Mouse (Mus musculus): ENCODE results near the gene BC030867. TPM values are rescaled to one million over a fixed set of nuclear protein-coding genes. Genes with fewer than 3 reads are reported as not detected.
A peak's percentile ranks its signal among the peaks of the same experiment; 100 is the strongest.

BC030867 gene
- polyA plus RNA-seq, 1 experiment = 0.65 TPM

DNA sequence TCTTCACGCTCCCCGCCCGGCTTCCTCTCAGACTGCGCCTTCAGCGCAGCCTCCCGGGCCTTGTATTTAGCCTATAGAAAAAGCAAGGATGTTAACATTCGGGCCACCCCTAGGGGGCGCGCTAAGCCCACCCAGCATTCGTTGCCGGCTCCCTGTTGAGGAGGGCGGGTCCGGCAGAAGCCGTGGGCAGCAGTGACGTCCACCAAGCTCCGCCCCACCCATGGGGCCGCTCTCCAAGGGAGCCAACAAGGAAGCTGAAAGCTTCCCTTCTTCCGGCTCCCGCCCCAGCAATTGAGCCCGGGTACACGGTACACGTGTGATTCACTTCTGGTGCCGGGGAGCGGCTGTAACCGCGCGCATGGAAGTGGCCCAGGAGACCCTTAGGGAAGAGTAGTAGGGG is 60.3 kb downstream of the BC030867 start:
- WGBS = 1% methylated on average over 27 of the region's 27 CpGs
- peak overlapping the region; percentile 48 for H3K4me3 ChIP-seq (replicated peaks; ENCODE audit: extremely low read depth, low read depth, low read length)
- H3K4me1 ChIP-seq (ENCODE audit: control insufficient read depth, insufficient read depth, low read length) = peaks cover 17% of the 10 kb centered on the region
- TF ChIP-seq POLR2A (IDR thresholded peaks at IDR 0.05; ENCODE audit: borderline replicate concordance, extremely low read depth, low read depth, low read length) (peak; percentile 51; the same call in 1 of the 2 replicates), CTCF (IDR thresholded peaks at IDR 0.05; ENCODE audit: insufficient read depth, low read length) (peak; percentile 76)
- peak; percentile 96 for DNase-seq

DNA sequence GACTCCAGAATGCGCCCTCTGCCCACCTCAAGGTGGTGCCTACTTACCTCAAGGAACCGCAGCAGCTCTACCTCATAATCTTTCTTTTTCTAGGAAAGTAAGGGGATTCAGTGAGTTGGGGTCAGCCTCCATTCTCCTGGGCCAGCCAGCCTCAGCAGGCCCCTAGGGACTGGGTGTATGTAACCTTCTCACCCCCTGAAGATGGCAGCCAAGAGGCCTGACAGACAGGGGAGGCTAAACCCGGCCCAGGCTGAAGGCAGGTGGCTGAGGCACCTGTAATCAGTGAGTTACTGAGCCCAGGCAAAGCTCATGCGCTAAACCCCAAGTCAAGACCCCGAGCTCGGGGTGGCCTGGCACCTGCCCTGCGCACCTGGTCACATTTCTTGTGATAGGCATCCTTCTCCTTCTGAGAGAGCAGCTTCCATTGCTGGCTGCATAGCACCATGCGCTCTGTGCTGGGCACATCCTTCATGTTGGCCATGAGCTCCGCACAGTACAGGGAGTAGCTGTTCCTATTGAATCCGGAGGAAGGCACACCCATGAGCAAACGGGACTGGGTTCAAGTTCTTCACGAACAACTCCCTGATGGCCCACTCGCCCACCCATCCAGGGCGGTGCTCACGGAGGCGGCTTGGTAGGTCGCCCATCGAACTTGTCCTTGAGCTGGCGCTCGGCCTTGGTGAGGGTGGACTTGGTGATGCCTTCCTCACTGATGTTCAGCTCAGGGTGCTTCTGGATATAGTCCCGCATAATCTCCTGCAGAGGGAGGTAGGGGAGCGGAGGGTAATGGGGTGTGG is 61.3 kb downstream of the BC030867 start:
- no peak for DNase-seq
- H3K4me1 ChIP-seq (ENCODE audit: control insufficient read depth, insufficient read depth, low read length) = peaks cover 17% of the 10 kb centered on the region
- WGBS = 79% methylated on average over 22 of the region's 22 CpGs
- H3K4me3 ChIP-seq (replicated peaks; ENCODE audit: extremely low read depth, low read depth, low read length) = no peak overlapping the region
- TF ChIP-seq POLR2A (IDR thresholded peaks at IDR 0.05; ENCODE audit: borderline replicate concordance, extremely low read depth, low read depth, low read length) (no peak), CTCF (IDR thresholded peaks at IDR 0.05; ENCODE audit: insufficient read depth, low read length) (no peak)

DNA sequence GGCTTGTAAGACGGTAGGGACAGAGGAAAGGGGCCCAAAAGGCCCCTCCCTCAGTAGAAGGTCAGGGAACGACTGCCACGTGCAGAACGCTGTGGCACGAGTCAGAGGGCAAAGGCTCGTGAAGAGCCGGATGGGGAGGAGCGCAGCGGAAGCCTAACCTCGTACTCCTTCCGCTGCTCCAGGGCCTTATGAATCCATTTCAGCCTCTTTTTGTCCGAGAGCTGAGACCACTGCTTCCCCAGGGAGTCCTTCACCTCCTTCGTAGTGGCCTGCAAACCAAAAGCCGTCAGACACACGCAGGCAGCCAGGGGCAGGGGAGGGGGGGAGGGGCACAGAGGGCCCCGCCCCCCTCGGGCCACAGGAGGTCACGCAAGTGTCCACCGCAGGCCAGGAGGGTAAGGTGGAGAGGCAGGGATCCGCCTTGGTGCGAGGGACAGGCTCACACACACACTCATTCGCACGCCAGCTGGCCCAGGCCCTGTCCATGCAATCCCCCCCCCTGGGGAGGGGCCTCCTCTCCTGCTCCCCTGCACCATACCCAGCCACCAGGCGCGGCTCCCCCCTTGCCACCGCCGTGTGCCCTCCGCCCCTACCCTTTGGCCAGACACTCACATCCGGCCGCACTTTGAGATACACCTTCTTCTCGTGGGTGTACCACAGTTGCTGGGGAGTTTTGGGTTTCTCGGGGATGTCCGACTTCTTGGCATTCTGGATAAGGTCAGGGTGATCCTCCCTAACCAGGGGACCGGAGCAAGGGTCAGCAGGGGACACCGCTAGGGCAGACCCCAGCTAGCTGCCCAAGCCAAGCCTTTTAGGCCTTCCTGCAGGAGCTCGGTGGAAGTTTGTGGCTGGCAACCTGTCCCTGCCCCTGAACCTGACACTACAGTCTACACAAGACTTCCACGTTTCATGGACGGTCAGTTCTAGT is 62.4 kb downstream of the BC030867 start:
- no peak for DNase-seq
- Histone ChIP-seq H3K4me1 (ENCODE audit: control insufficient read depth, insufficient read depth, low read length) (peaks cover 17% of the 10 kb centered on the region), H3K4me3 (replicated peaks; ENCODE audit: extremely low read depth, low read depth, low read length) (no peak overlapping the region)
- 55% methylated on average over 36 of the region's 38 CpGs for WGBS
- TF ChIP-seq POLR2A (IDR thresholded peaks at IDR 0.05; ENCODE audit: borderline replicate concordance, extremely low read depth, low read depth, low read length) = peak; percentile 5; the same call in 1 of the 2 replicates
- TF ChIP-seq CTCF (IDR thresholded peaks at IDR 0.05; ENCODE audit: insufficient read depth, low read length) = no peak

DNA sequence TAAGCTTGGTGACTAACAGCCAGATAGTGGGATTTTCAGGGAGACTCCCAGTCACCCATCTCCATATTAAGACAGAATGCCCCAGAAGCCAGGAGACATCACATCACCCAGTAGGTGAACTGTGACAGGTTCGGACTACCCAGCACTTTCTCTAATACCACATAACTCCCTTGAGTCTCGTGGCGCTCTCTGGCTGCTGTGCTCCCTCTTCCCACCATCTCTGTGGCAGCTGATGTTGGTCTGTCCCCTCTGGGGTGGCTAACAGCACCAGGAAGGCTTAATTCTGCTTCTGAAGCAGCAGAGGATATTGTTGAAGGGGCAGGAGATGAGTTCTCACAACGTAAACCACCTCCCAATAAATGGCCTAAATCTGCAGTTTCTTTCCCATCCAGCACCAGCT is 63.3 kb downstream of the BC030867 start:
- TF ChIP-seq CTCF (IDR thresholded peaks at IDR 0.05; ENCODE audit: insufficient read depth, low read length) = no peak
- no peak for TF ChIP-seq POLR2A (IDR thresholded peaks at IDR 0.05; ENCODE audit: borderline replicate concordance, extremely low read depth, low read depth, low read length)
- no peak for DNase-seq
- 94% methylated on average over 4 of the region's 4 CpGs for WGBS

DNA sequence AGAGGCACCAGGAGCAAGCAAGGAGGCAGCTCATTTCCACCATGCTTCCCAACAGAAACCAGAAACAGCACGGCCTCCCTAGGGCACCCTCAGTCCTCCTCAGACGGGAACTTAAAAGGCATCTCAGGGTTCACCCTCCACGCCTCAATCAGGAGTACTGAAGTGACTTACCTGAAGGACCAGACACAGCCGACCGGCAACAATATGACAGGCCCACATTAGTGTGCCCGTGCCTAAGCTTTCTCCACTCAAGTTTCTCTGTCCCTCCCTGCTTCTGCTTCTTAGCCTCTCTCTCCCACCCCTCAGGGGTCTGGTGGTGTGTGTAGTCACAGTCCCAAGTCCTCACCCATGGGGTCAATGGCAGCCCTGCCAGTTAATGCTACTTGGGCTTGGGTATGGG is 63.9 kb downstream of the BC030867 start:
- DNase-seq = no peak
- TF ChIP-seq CTCF (IDR thresholded peaks at IDR 0.05; ENCODE audit: insufficient read depth, low read length) (no peak), POLR2A (IDR thresholded peaks at IDR 0.05; ENCODE audit: borderline replicate concordance, extremely low read depth, low read depth, low read length) (no peak)
- WGBS = 77% methylated on average over 6 of the region's 6 CpGs
- Histone ChIP-seq H3K4me1 (ENCODE audit: control insufficient read depth, insufficient read depth, low read length) (peaks cover 17% of the 10 kb centered on the region), H3K4me3 (replicated peaks; ENCODE audit: extremely low read depth, low read depth, low read length) (no peak overlapping the region)

More for the DNA sequence above, 63.3 kb downstream of the BC030867 start:
- Histone ChIP-seq H3K4me3 (replicated peaks; ENCODE audit: extremely low read depth, low read depth, low read length) (no peak overlapping the region), H3K4me1 (ENCODE audit: control insufficient read depth, insufficient read depth, low read length) (peaks cover 17% of the 10 kb centered on the region)

DNA sequence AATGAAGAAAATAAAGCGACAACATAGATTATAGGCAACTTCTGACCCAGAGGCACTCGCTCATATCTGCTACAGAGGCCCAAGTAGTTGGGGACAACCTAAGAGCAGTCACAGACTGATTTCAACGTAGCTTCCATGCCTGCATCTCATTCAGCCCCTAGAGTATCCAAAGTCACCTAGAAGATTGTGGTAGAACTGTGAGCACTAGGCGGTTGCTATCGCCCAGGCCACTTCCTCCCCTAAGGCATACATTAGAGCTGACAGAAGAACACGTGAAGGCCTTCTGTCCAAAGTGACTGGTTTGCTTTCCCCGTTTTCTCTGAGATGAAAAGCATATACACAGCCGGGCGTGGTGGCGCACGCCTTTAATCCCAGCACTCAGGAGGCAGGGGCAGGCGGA is 65.6 kb downstream of the BC030867 start:
- no peak for DNase-seq
- WGBS = 84% methylated on average over 12 of the region's 12 CpGs
- TF ChIP-seq POLR2A (IDR thresholded peaks at IDR 0.05; ENCODE audit: borderline replicate concordance, extremely low read depth, low read depth, low read length) (no peak), CTCF (IDR thresholded peaks at IDR 0.05; ENCODE audit: insufficient read depth, low read length) (no peak)
- Histone ChIP-seq H3K4me3 (replicated peaks; ENCODE audit: extremely low read depth, low read depth, low read length) (no peak overlapping the region), H3K4me1 (ENCODE audit: control insufficient read depth, insufficient read depth, low read length) (peaks cover 14% of the 10 kb centered on the region)

Other genes with a start within 250 kb of the BC030867 start
- 2.4 and 4.0 TPM in 2 replicates for gene Mpp3, start 220.4 kb upstream of the BC030867 start, polyA plus RNA-seq (2012; rRNA removed)
- gene Cd300lg, start 207.4 kb upstream of the BC030867 start, polyA plus RNA-seq (2012; rRNA removed) = 7.8 and 12.0 TPM in 2 replicates
- 12.8 and 14.4 TPM in 2 replicates for gene Mpp2, start 160.4 kb upstream of the BC030867 start, polyA plus RNA-seq (2012; rRNA removed)
- 6.3 and 9.8 TPM in 2 replicates for gene Ppy, start 147.6 kb upstream of the BC030867 start, polyA plus RNA-seq (2012; rRNA removed)
- 9.6 TPM in 1 of 2 replicates, not detected in the other for gene Pyy, start 141.1 kb upstream of the BC030867 start, polyA plus RNA-seq (2012; rRNA removed)
- gene Nags, start 103.4 kb upstream of the BC030867 start, polyA plus RNA-seq (2012; rRNA removed) = 0.41 and 0.72 TPM in 2 replicates
- 20.5 and 26.7 TPM in 2 replicates for gene Tmem101, start 92.5 kb upstream of the BC030867 start, polyA plus RNA-seq (2012; rRNA removed)
- gene Lsm12, start 63.6 kb upstream of the BC030867 start, polyA plus RNA-seq (2012; rRNA removed) = 20.8 and 30.6 TPM in 2 replicates
- gene G6pc3, start 59.3 kb upstream of the BC030867 start, polyA plus RNA-seq (2012; rRNA removed) = 74.4 and 82.5 TPM in 2 replicates
- 140 and 160 TPM in 2 replicates for gene Hdac5, start 18.7 kb upstream of the BC030867 start, polyA plus RNA-seq (2012; rRNA removed)
- 0.15 and 1.8 TPM in 2 replicates for gene Asb16, start 19.9 kb downstream of the BC030867 start, polyA plus RNA-seq (2012; rRNA removed)
- 46.3 and 53.4 TPM in 2 replicates for gene Tmub2, start 36.0 kb downstream of the BC030867 start, polyA plus RNA-seq (2012; rRNA removed)
- gene Atxn7l3, start 47.7 kb downstream of the BC030867 start, polyA plus RNA-seq (2012; rRNA removed) = 33.1 and 38.8 TPM in 2 replicates
- 23.9 and 27.7 TPM in 2 replicates for gene Ubtf, start 70.9 kb downstream of the BC030867 start, polyA plus RNA-seq (2012; rRNA removed)
- 1.1 and 1.2 TPM in 2 replicates for gene Slc4a1, start 117.3 kb downstream of the BC030867 start, polyA plus RNA-seq (2012; rRNA removed)
- gene Rundc3a, start 144.5 kb downstream of the BC030867 start, polyA plus RNA-seq (2012; rRNA removed) = 1.9 and 2.8 TPM in 2 replicates
- gene Slc25a39, start 159.1 kb downstream of the BC030867 start, polyA plus RNA-seq (2012; rRNA removed) = 258 and 290 TPM in 2 replicates
- gene Grn, start 181.4 kb downstream of the BC030867 start, polyA plus RNA-seq (2012; rRNA removed) = 220 and 257 TPM in 2 replicates
- 19.6 and 22.8 TPM in 2 replicates for gene Fam171a2, start 198.8 kb downstream of the BC030867 start, polyA plus RNA-seq (2012; rRNA removed)
- 11.4 and 14.9 TPM in 2 replicates for gene Itga2b, start 221.2 kb downstream of the BC030867 start, polyA plus RNA-seq (2012; rRNA removed)

Data from lung, adult 2 months (tissue).